In genomic region chr11:100865618-100866017, GRCm38 (mm10) we compare ENCODE assay signal across 22 mouse cellular contexts. TPM values are rescaled to one million over a fixed set of nuclear protein-coding genes. Genes with fewer than 3 reads are reported as not detected.
A peak's percentile ranks its signal among the peaks of the same experiment; 100 is the strongest.
DNase-seq lines count a peak whose midpoint lies in the region; ATAC-seq and TF ChIP-seq lines count a peak whose summit lies in the region.
"Had no signal": no experiment of that assay in that cellular context is flagged by ENCODE, and none has a peak within 500 bp of the region (broad histone marks: within the 10 kb centered on the region; RNA-seq: fewer than 3 reads in every experiment).

No protein-coding gene starts in this region.

- peak; percentile 22 to 46; a peak in 3 of 4 replicates for ATAC-seq in hematopoietic stem cell, adult 5-6 weeks (replicated peaks in 1 of 2; ENCODE audit: insufficient read depth in 1 of 2, low FRiP score in 2 of 2, low TSS enrichment in 1 of 2, low read depth in 1 of 2, poor library complexity in 2 of 2, severe bottlenecking in 2 of 2)
- ATAC-seq in stomach, postnatal 0 days (ENCODE audit: low FRiP score, low TSS enrichment), result no peak
- ATAC-seq: forebrain, embryonic 16.5 days; hindbrain, postnatal 0 days had no signal

- intact Hi-C loops in gastrocnemius, adult 2 months (cut with DNase I), result no loop called here

- TF ChIP-seq EP300 in stomach, postnatal 0 days (optimal IDR thresholded peaks at IDR 0.05), result no peak

- no peaks in the 10 kb centered on the region for H3K27me3 ChIP-seq in stomach, postnatal 0 days (ENCODE audit: control insufficient read depth, insufficient read depth, low read length)

- DNase-seq in gastrocnemius, adult 2 months, result peak; percentile 2
- DNase-seq in gastrocnemius, postnatal 10 days, result no peak
- peak; percentile 73 for DNase-seq in 416B (ENCODE audit: low read depth)
- no peak for DNase-seq in stomach, postnatal 0 days (ENCODE audit: low spot score)
- no peak for DNase-seq in neural tube, embryonic 10.5 days (ENCODE audit: extremely low spot score, low spot score)
- DNase-seq in frontal cortex, postnatal 10 days (ENCODE audit: low spot score in 2 of 2), result no peak
- DNase-seq: adrenal gland, adult 8-10 months; adrenal gland, postnatal 36 days; cerebellum, adult 2 months; cerebellum, postnatal 10 days; embryo, embryonic 11 days; gastrocnemius, postnatal 36 days; heart, adult 11 months; heart, postnatal 36 days had no signal

- no peaks in the 10 kb centered on the region for H3K9me3 ChIP-seq in stomach, postnatal 0 days (ENCODE audit: control insufficient read depth, low read length)
- H3K9me3 ChIP-seq: embryonic facial prominence, embryonic 15.5 days; forebrain, embryonic 10.5 days; heart, embryonic 13.5 days; hindbrain, embryonic 12.5 days had no signal

- no peak overlapping the region for H3K9ac ChIP-seq in stomach, postnatal 0 days (ENCODE audit: low read length)
- H3K9ac ChIP-seq: embryonic facial prominence, embryonic 15.5 days; heart, embryonic 13.5 days; hindbrain, embryonic 12.5 days had no signal

- H3K4me2 ChIP-seq in stomach, postnatal 0 days (replicated peaks; ENCODE audit: low read depth), result no peak overlapping the region
- H3K4me2 ChIP-seq: embryonic facial prominence, embryonic 15.5 days; heart, embryonic 13.5 days; hindbrain, embryonic 12.5 days had no signal

- no peaks in the 10 kb centered on the region for H3K4me1 ChIP-seq in stomach, postnatal 0 days (replicated peaks; ENCODE audit: control insufficient read depth, insufficient read depth)

- H3K27ac ChIP-seq in gastrocnemius, adult 2 months, result no peak overlapping the region
- H3K27ac ChIP-seq in stomach, postnatal 0 days (replicated peaks), result no peak overlapping the region
- H3K27ac ChIP-seq: embryonic facial prominence, embryonic 15.5 days; forebrain, embryonic 10.5 days; heart, embryonic 13.5 days; hindbrain, embryonic 12.5 days; hindbrain, postnatal 0 days had no signal

- no peaks in the 10 kb centered on the region; the same call in 1 of the 2 replicates for H3K36me3 ChIP-seq in stomach, postnatal 0 days (ENCODE audit: control insufficient read depth, insufficient read depth, low read length)
- H3K36me3 ChIP-seq: embryonic facial prominence, embryonic 15.5 days; forebrain, embryonic 10.5 days; hindbrain, embryonic 12.5 days had no signal

- no peak overlapping the region for H3K4me3 ChIP-seq in gastrocnemius, adult 2 months
- no peak overlapping the region for H3K4me3 ChIP-seq in stomach, postnatal 0 days (ENCODE audit: low read depth, low read length)
- H3K4me3 ChIP-seq: embryonic facial prominence, embryonic 15.5 days; erythroblast, embryonic 14.5 days; forebrain, embryonic 10.5 days; heart, embryonic 13.5 days; hindbrain, embryonic 12.5 days had no signal

- TF ChIP-seq CTCF in gastrocnemius, adult 2 months (IDR thresholded peaks at IDR 0.05), result no peak
- TF ChIP-seq CTCF in stomach, postnatal 0 days (IDR thresholded peaks at IDR 0.05; ENCODE audit: low read depth), result peak; percentile 19; the same call in 1 of the 2 replicates

- 81% methylated on average over 7 of the region's 7 CpGs for WGBS in stomach, postnatal 0 days

RNA-seq across cellular contexts. Expression of gene Stat5a, which starts 6.5 kb away (rescaled TPM):
- 10 to 100 TPM; 11.7 to 15.8 TPM for total RNA-seq in gastrocnemius, adult 2 months (2021)
- total RNA-seq in gastrocnemius, postnatal 10 days (2021), result 10 to 100 TPM; 29.6 to 32.7 TPM
- total RNA-seq in hematopoietic stem cell, adult 5-6 weeks (2017), result 48.2 and 54.6 TPM in 2 replicates
- 13.0 and 13.5 TPM in 2 replicates for polyA plus RNA-seq in stomach, postnatal 0 days (2015; fragmentation: Nextera tagmentation; extraction: Ambion mirVana)

RNA-seq across cellular contexts. Expression of gene Stat5b, which starts 15.1 kb away (rescaled TPM):
- total RNA-seq in gastrocnemius, adult 2 months (2021), result 100 to 1,000 TPM; 139 to 145 TPM
- total RNA-seq in gastrocnemius, postnatal 10 days (2021), result 100 to 1,000 TPM; 107 to 114 TPM
- 58.8 and 66.2 TPM in 2 replicates for total RNA-seq in hematopoietic stem cell, adult 5-6 weeks (2017)
- polyA plus RNA-seq in stomach, postnatal 0 days (2015; fragmentation: Nextera tagmentation; extraction: Ambion mirVana), result 16.1 and 17.3 TPM in 2 replicates

Comparison
In these comparisons a context has a peak if more than half of its experiments do, and no peak if none do; other contexts are left out.
1. DNase-seq: peak in gastrocnemius, adult 2 months (single experiment) and 416B (single experiment); none in gastrocnemius, postnatal 10 days (single experiment), stomach, postnatal 0 days (single experiment), neural tube, embryonic 10.5 days (single experiment) and frontal cortex, postnatal 10 days (0 of 2).